Mouse (Mus musculus): ENCODE data around the gene Arg2. TPM values are rescaled to one million over a fixed set of nuclear protein-coding genes. Genes with fewer than 3 reads are reported as not detected.

Arg2 gene
- polyA plus RNA-seq, 1 experiment from 2014 or later, result 0.46 TPM

Other genes starting within 250 kb of the Arg2 start
- 13.6 and 16.2 TPM in 2 replicates for gene Plek2, start 223.8 kb upstream of the Arg2 start, polyA plus RNA-seq (2014; fragmentation: Nextera tagmentation; extraction: Ambion mirVana)
- gene Tmem229b, start 123.2 kb upstream of the Arg2 start, polyA plus RNA-seq (2014; fragmentation: Nextera tagmentation; extraction: Ambion mirVana), result 5.7 and 6.7 TPM in 2 replicates
- gene Plekhh1, start 101.6 kb upstream of the Arg2 start, polyA plus RNA-seq (2014; fragmentation: Nextera tagmentation; extraction: Ambion mirVana), result 6.7 and 6.8 TPM in 2 replicates
- gene Pigh, start 41.1 kb upstream of the Arg2 start, polyA plus RNA-seq (2014; fragmentation: Nextera tagmentation; extraction: Ambion mirVana), result 27.3 and 33.5 TPM in 2 replicates
- gene Vti1b, start 41.9 kb downstream of the Arg2 start, polyA plus RNA-seq (2014; fragmentation: Nextera tagmentation; extraction: Ambion mirVana), result 85.4 and 94.7 TPM in 2 replicates
- gene Rdh11, start 61.5 kb downstream of the Arg2 start, polyA plus RNA-seq (2014; fragmentation: Nextera tagmentation; extraction: Ambion mirVana), result 38.5 and 39.6 TPM in 2 replicates
- gene Rdh12, start 78.1 kb downstream of the Arg2 start, polyA plus RNA-seq (2014; fragmentation: Nextera tagmentation; extraction: Ambion mirVana), result 1.2 TPM in 2 replicates
- gene Zfyve26, start 165.5 kb downstream of the Arg2 start, polyA plus RNA-seq (2014; fragmentation: Nextera tagmentation; extraction: Ambion mirVana), result 12.5 and 17.9 TPM in 2 replicates
- 10.0 and 10.3 TPM in 2 replicates for gene Rad51b, start 166.5 kb downstream of the Arg2 start, polyA plus RNA-seq (2014; fragmentation: Nextera tagmentation; extraction: Ambion mirVana)

Data from intestine, embryonic 14.5 days (tissue).